Mouse (Mus musculus): ENCODE measurements around the gene Il7r. TPM values are rescaled to one million over a fixed set of nuclear protein-coding genes. Genes with fewer than 3 reads are reported as not detected.

Gene Il7r
- polyA plus RNA-seq, 1 experiment from 2014 or later = 0.24 TPM

DNA sequence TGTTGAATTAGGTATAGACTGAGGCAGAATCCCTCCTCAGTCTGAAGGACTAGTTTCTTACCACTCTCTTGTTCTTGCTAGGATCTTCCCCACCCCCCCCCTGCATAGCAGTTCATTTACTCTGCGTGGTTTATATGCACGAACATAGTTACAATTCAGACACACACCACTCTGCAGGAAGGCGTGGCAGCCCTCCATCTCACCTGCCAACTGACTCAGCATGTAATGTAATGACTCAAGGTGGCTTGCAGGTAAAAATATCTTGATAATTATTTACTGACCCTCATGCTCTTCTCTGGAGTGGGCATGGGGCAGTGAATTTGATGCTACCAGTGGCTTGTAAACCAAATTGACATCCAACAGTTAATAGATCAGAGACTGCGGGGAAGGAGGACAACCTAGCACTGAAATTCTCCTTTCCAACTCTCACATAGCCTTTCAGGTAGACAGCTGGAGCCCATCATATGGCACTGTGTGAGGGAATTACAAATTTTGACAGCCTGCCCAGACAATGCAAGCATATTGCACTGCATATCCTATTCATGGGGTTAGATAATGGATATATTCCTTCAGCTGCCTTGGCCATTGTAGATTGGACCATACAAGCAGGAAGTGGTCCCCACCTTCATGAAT is 58.8 kb downstream of the Il7r start:
- WGBS = 63% methylated on average over 4 of the region's 4 CpGs
- no peak overlapping the region for H3K4me2 ChIP-seq (replicated peaks; ENCODE audit: low read depth)
- no peak for ATAC-seq (ENCODE audit: low FRiP score, low TSS enrichment)
- H3K27ac ChIP-seq (replicated peaks) = no peak overlapping the region
- no peaks in the 10 kb centered on the region for H3K9me3 ChIP-seq (ENCODE audit: control insufficient read depth, low read length)
- H3K9ac ChIP-seq (ENCODE audit: low read length) = no peak overlapping the region
- no peaks in the 10 kb centered on the region for H3K36me3 ChIP-seq (ENCODE audit: control insufficient read depth, insufficient read depth, low read length)
- DNase-seq (ENCODE audit: low spot score) = no peak
- no peaks in the 10 kb centered on the region for H3K27me3 ChIP-seq (ENCODE audit: control insufficient read depth, insufficient read depth, low read length)
- H3K4me1 ChIP-seq (replicated peaks; ENCODE audit: control insufficient read depth, insufficient read depth) = no peaks in the 10 kb centered on the region
- TF ChIP-seq CTCF (IDR thresholded peaks at IDR 0.05; ENCODE audit: low read depth) = no peak
- no peak for TF ChIP-seq EP300 (optimal IDR thresholded peaks at IDR 0.05)
- H3K4me3 ChIP-seq (ENCODE audit: low read depth, low read length) = no peak overlapping the region

DNA sequence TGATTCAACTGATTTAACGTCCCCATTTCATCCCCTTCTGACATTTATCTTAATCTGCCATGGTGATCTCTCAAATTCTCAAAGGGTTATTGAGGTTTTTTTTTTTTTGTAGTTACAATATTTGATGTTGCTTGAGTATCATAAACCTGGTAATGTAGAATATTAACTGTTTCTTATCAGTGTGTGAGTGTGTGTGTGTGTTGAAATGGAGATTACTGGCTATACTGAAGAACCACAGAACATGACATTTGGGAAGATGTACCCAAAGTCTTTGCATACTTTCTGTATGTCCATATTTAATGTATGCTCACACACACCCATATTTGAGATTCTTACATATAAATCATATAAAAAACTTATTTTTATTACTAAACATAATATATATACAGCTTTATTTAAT is 65.9 kb downstream of the Il7r start:
- ATAC-seq (ENCODE audit: low FRiP score, low TSS enrichment) (no peak), DNase-seq (ENCODE audit: low spot score) (no peak)
- 35% methylated on average over 1 of the region's 1 CpGs for WGBS
- Histone ChIP-seq H3K9ac (ENCODE audit: low read length) (no peak overlapping the region), H3K27me3 (ENCODE audit: control insufficient read depth, insufficient read depth, low read length) (no peaks in the 10 kb centered on the region), H3K4me2 (replicated peaks; ENCODE audit: low read depth) (no peak overlapping the region), H3K4me3 (ENCODE audit: low read depth, low read length) (no peak overlapping the region), H3K36me3 (ENCODE audit: control insufficient read depth, insufficient read depth, low read length) (no peaks in the 10 kb centered on the region), H3K27ac (replicated peaks) (no peak overlapping the region), H3K9me3 (ENCODE audit: control insufficient read depth, low read length) (no peaks in the 10 kb centered on the region), H3K4me1 (replicated peaks; ENCODE audit: control insufficient read depth, insufficient read depth) (no peaks in the 10 kb centered on the region)
- TF ChIP-seq CTCF (IDR thresholded peaks at IDR 0.05; ENCODE audit: low read depth) (no peak), EP300 (optimal IDR thresholded peaks at IDR 0.05) (no peak)

GRCm38 (mm10) chr15:9463521-9464027 is 66.4 kb downstream of the Il7r start:
- no peak overlapping the region for H3K9ac ChIP-seq (ENCODE audit: low read length)
- 56% methylated on average over 7 of the region's 7 CpGs for WGBS
- no peak overlapping the region for H3K4me2 ChIP-seq (replicated peaks; ENCODE audit: low read depth)
- H3K9me3 ChIP-seq (ENCODE audit: control insufficient read depth, low read length) = no peaks in the 10 kb centered on the region
- ATAC-seq (ENCODE audit: low FRiP score, low TSS enrichment) (no peak), DNase-seq (ENCODE audit: low spot score) (no peak)
- H3K27ac ChIP-seq (replicated peaks) = no peak overlapping the region
- H3K36me3 ChIP-seq (ENCODE audit: control insufficient read depth, insufficient read depth, low read length) = no peaks in the 10 kb centered on the region
- no peak for TF ChIP-seq EP300 (optimal IDR thresholded peaks at IDR 0.05)
- no peak for TF ChIP-seq CTCF (IDR thresholded peaks at IDR 0.05; ENCODE audit: low read depth)
- no peaks in the 10 kb centered on the region for H3K4me1 ChIP-seq (replicated peaks; ENCODE audit: control insufficient read depth, insufficient read depth)
- no peak overlapping the region for H3K4me3 ChIP-seq (ENCODE audit: low read depth, low read length)
- H3K27me3 ChIP-seq (ENCODE audit: control insufficient read depth, insufficient read depth, low read length) = no peaks in the 10 kb centered on the region

Other genes with a start within 250 kb of the Il7r start
- gene Ugt3a2, start 194.6 kb downstream of the Il7r start, polyA plus RNA-seq (2015; fragmentation: Nextera tagmentation; extraction: Ambion mirVana) = 0.05 and 0.06 TPM in 2 replicates
- 6.8 and 7.4 TPM in 2 replicates for gene Capsl, start 94.1 kb downstream of the Il7r start, polyA plus RNA-seq (2015; fragmentation: Nextera tagmentation; extraction: Ambion mirVana)
- gene Spef2, start 218.7 kb upstream of the Il7r start, polyA plus RNA-seq (2015; fragmentation: Nextera tagmentation; extraction: Ambion mirVana) = 0.02 and 0.11 TPM in 2 replicates